Mouse (Mus musculus): Measurements from ENCODE around the gene Slc25a14.
A peak's percentile ranks its signal among the peaks of the same experiment; 100 is the strongest.

The Slc25a14 gene

DNA sequence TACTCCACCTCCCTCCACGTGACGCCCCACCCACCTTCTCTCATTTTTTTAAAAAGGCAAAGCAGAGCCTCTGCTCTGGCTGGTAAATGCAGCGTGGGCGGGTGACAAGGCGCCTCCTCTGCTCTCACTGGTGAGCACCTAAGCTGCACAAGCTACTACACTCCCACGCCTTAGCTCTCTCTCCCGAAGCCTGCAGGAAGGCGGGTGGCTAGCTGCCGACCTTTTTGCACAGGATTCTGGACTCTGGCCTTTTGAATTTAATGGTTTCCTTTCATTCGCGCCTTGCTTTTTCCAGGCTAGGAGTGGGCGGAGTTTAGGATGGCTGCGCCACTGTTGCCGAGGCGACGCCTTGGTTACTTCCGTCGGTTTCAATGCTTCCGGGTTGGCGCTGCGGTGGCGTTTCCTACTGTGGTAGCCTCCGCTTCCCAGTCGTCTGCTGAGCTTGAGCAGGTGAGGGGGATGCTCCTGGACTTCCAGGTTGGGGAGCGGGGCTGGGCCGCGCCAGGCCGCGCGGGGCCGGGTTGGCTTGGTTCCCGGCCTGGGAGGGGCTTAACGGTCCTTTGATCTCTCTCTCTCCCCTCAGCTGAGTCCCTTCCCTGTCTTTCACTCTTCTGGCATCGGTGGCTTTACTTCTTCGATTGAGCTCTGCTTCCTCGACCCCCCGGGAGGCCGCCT, at the start of gene Slc25a14:
Slc25a14 (plus strand) TSS at position 35 of the 675 bp plus-strand sequence.
- DNase-seq: peak; percentile 82

DNA sequence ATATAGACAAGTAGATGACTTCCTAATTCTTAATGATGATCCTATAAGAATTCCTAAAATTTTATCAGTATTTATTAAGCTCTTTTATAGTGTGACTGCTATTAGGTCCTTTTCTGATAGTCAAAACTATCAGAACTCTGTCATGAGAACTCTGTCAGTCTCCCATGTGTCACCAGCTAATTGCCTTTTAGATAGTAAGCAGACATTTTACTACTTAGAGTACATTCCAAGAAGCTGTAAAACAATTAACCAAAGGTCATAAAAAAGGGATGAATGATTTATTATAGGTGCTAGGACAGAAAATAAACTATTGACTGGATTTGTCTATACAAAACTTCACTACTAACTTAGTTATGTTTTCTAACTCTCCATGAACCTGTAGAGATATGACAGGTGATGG, 39.9 kb upstream of the Slc25a14 start:
- no peak for DNase-seq

DNA sequence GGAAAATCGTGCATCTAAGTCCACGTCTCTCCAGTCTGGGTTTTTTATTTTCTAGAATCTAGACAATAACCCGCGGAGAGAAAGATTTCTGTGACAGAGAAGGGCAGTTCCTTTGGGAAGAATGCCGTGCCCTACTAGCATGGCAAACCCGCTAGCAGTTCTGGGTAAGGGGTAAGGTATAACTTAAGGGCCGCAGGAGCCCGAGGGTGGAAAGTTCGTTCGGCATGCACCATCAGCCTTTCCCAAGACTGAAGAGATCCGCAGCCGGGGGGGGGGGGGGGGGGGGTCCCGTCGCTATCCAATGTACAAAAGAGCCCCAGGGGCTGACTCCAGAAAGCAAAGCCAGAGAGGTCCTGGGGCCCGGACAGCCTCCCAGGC, 29.5 kb upstream of the Slc25a14 start:
- no peak for DNase-seq

DNA sequence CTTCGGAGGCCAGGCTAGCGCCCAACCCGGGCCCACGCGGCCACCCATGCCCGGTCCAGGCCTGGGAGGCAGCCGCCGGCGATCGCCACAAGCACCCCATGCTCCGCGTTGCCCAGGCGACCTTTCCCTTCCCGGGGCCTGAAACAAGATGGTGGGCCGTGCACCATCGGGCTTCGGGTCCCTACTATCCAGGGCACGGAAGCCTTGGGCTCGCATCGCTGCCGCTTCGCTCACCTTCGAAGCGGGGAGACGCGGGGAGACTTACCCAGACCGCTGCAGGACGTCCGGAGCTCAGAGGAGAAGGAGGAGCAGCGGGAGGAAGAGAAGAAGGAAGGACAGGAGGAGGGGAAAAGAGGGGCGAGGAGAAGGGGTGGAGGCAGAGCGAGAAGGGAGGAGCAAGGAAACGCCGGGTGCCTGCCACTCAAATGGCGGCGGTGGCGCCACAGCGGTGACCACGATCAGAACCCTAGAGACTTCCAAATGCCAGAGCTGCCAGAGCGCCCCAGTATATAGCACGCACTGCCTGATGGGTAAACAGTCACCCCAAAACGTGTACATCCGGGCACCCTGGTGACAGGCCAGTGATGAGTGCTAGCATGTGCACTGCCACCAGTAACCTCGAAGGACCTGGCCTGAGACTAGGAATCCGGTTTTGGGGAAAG, 29.0 kb upstream of the Slc25a14 start, which contains the start of gene Zfp280c:
Zfp280c (minus strand) TSS at position 406 of the 662 bp plus-strand sequence.
- DNase-seq: peak; percentile 80

DNA sequence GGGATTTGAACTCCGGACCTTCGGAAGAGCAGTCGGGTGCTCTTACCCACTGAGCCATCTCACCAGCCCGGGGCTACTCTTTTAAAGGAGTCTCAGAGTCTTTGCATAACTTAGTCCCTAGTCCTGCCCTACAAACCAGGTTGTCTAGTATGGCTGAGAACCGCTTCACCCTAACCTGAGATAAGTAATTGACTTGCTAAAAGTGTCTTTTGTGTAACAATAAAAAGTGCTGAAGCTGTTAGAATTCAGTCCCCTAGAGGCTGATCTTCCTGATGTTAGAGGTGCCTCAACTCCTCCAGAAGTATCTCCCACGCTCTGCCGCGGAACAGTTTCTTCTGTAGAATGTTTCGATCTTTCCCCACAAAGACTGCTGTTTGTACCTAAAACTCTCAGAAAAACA, 27.2 kb upstream of the Slc25a14 start:
- no peak for DNase-seq

DNA sequence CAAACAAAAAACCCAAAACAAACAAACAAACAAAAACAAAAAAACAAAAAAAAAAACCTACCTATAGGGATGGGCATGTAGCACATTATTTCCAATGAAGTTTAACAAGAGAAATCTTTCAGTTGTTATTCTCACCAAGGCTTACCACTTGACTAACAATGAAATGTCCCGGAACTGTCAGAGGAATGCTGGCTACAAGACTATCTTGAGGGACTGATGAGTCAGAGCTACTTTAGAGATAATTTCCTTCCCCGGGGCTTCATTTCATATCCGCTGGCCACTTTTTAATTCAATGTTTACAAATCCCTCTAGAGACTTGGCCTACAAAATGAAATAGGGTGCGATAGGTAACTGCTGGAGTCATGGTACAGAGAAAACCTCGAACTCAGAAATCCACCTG, 26.3 kb upstream of the Slc25a14 start:
- no peak for DNase-seq

DNA sequence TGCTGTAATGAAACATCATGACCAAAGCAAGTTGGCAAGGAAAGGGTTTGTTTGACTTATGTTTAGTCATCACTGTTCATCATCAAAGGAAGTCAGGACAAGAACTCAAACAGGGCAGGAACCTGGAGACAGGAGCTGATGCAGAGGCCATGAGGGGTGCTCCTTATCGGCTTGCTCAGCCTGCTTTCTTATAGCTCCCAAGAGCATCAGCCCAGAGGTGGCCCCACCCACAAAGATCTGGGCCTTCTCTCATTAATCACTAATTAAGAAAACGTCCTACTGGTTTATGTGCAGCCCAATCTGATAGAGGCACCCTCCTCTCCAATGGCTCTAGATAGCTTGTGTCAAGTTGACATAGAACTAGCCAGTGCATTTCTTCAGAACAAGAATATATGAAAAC, 18.3 kb upstream of the Slc25a14 start:
- no peak for DNase-seq

DNA sequence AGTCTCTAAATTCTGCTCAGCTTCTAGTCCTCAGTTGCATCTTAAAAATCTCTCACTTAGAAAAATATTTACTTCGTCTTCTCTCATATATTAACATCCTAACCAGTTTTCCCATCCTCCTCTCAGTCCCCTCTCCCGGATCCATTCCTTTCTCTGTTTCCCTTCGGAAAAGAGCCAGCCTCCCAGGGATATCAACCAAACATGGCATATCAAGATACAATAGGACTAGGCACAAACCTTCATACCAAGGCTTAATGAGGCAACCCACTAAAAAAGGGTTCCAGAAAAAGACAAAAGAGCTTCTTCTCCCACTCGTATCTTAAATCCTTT, 199 bp upstream of the Slc25a14 start:
- DNase-seq: no peak

DNA sequence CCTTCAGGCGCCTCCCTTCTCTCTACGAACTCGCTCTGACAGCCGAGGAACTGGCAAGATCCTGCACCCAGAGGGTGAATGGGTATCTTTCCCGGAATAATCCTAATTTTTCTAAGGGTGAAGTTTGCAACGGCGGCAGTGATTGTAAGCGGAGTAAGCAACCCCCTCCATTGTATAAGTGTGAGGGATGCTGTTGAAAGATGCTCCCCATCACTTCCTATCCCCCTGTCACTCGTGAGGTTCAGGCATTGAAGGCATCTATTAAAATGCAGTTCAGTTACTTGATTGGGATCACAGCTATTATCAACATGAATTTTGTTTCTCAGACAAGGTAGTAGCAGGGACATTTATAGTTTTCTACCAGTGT, 824 bp downstream of the Slc25a14 start:
- DNase-seq: no peak

DNA sequence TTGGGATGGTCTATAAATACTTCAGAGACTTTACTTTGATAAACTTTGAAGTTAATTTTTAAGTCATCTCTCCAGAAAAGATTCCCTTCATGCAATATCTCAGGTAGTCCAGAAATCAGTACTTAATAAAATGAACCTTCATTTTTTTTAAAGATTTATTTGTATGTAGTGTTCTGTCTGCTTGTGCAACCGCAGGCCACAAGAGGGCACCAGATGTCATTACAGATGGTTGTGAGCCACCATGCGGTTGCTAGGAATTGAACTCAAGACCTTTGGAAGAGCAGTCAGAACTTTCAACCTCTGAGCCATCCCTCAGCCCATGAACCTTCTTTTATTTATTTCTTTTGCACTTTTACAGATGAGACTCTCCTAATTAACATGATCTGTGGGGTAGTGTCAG, 13.8 kb downstream of the Slc25a14 start:
- DNase-seq: no peak

DNA sequence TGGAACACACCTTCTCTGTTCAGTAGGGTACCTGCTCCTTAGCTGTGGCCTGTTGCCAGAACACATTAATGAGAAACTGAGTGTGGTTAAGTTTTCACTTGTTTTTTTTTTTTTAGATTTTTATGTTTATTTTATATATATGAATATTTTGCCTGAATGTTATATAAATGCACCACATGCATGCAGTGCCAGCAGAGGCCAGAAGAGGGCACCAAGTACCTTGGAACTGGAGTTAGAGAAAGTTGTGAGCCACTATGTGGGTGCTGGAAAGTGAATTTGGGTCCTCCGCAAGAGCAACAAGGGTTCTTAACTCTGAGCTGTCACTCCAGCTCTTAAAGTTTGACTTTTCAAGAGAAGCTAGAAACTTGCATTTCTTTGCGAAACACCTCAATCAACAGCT, 20.9 kb downstream of the Slc25a14 start:
- DNase-seq: no peak

DNA sequence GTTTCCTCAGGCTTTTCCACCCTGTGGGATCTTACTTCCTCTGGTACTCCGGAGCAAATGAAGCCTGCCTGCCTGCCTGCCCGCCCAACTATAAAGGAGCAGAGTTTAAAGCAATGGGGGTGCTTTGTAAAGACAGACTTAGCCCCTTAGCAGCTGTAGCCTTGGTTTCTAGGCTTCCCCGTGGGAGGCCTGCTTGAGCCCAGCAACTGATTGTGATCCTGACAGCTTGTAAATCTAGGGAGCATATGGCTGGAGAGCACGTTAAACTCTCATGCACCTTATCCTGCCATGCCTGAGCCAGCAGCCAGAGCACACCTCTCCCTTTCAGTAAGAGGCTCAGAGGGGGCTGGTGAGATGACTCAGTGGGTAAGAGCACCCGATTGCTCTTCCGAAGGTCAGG, 43.6 kb downstream of the Slc25a14 start:
- no peak for DNase-seq

DNA sequence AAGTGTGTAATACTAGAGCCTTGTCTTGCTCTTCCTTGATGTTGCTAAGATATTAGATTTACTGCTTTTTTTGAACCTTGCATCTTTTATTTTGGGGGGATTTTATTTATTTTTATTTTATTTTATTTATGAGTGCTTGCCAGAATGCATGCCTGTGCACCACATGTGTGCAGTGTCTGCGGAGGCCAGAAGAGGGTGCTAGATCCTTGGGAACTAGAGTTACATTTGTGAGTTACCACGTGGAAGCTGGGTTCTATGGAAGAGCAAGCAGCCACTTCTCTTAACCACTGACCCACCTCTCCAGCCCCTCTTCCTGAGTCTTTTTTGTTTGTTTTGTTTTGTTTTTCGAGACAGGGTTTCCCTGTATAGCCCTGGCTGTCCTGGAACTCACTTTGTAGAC, 46.4 kb downstream of the Slc25a14 start:
- DNase-seq: no peak

DNA sequence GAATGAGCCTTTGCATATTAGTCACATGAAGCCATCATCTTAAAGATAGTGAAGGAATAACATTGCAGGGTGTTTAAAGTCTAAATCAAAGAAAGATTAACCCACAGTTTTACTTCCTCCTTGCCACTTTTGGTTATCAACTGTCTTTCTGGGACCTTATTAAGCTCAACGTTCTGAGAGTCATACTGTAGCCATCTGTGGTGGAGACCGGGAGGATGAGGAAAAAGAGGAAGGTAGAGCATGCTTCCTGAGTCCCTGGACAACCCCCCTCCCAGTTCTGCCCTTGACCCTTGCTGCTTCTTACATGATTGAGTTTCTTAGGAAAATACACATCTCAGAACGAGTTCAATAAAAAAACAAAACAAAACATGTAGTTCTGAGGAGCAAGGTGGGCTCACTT, 48.5 kb downstream of the Slc25a14 start:
- DNase-seq: no peak

DNA sequence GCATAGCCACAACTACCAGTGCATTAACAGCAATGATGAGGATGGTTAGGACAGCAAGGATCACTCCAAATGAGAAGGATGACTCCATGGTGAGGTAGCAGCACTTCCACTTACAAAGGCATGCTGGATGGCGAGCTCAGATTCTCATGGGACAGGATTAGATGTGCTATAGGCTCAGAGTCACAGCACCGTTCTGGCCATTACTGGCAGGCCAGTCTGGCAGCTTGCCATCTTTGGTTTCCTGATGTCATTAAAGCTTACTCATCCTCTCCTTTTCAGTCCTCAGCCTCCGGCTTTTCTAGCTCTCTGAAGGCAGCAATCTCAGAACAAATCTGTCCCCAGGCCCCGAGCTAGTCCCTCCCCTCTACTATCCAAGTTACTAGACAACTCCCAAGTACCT, 51.0 kb downstream of the Slc25a14 start, which contains the start of gene Gpr119:
Gpr119 (minus strand) TSS at position 308 of the 400 bp plus-strand sequence.
- no peak for DNase-seq

DNA sequence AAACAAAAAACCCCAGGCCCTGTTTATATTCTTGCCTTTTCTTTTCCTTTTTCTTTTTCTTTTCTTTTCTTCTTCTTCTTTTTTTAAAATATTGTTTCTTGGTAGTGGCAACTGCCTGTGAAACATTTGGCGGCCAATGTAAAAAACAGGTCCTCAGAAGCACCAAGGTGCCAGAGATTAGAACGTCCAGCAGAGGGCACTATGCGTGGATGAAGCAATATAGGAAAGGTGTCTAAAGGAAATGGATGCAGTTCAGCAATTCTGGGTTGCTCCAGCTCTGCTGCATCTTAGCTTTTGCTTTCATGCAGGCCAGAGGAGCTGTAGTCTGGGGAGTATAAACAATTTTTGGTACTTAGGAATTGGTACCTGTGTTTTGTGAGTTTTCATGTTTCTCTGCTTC, 60.2 kb downstream of the Slc25a14 start:
- no peak for DNase-seq

DNA sequence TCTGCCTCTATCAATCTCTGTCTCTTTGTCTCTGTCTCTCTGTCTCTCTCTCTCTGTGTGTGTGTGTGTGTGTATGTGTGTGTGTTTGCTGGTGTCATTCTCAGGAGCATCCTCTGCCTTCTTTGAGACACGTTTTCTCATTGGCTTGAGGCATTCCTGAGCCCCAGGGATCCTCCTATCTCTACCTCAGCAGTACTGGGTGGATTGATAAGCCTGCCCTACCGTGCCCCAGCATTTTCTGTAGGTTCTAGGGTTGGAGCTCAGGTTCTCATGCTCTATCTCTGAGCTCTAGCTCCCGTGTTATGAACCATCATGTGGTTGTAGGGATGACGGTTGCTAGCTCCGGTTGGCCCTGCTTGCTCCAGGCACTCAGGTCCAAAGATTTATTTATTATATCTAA, 60.6 kb downstream of the Slc25a14 start:
- no peak for DNase-seq

DNA sequence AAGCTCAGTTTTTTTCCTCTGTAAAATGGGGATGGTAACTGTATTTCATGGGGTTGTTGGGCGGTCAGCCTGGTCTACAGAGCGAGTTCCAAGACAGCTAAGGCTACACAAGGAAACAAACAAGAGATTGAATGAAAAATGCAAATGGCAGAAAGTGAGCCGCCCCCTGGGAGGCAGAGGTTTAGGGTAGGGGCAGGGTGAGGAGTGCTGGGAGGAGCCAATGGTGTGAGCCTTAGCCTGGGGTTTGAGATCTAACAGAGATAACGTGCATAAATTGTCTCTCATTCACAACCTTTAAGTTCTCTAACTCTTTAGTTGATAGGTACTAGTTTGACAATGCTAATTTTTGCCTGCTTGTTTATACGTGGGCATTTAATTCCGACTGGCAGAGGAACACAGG, 71.2 kb downstream of the Slc25a14 start:
- no peak for DNase-seq

DNA sequence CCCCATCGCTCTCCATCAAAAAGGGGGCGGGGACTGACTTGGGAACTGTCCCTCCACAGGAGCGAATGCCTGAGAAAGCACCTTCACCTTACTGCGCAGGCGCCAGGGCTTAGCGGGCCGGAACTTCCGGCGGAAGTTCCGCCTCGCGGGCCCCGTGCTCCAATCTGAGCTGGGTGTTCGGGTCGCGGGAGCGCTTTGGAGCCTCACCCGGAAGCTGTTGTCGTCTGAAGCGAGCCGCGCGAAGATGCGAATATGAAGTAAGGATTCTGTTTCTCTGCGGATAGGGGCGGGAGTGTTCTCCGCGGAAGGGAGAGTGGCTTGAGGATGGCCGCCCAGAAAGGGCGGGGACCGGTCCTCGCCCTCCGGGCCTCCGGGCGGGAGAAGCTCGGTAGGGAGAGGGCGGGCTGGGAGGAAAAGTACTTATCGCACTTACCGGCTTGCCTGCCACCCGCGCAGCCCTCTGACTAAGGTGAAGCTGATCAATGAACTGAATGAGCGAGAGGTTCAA, 71.7 kb downstream of the Slc25a14 start, which contains the start of gene Rbmx2:
Rbmx2 (plus strand) TSS at position 141 of the 508 bp plus-strand sequence.
- DNase-seq: peak; percentile 93

DNA sequence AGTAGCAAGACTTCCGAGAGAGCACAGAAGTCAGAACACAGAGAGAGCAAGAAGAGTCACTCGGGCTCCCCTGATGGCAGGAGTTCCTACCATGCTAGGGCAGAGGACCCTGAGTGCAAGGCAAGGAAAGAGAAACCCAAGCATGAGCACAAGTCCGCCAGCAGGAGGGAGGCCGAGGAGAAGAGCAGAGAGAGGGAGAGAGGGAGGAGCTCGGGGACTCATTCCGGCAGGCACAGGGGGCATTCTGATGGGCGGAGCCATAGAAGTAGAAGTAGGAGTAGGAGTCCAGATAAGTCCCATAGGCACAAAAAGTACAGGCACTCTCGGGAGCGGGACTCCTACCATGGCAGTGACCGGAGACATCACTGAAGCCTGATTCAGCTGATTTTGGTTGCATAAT, 86.5 kb downstream of the Slc25a14 start:
- no peak for DNase-seq

All from layer of hippocampus, adult 9-11 months (tissue).